Mouse (Mus musculus) megakaryocyte progenitor cell, adult 5-6 weeks (primary cell): ENCODE data around the gene Lmo2. TPM values are rescaled to one million over a fixed set of nuclear protein-coding genes. Genes with fewer than 3 reads are reported as not detected.

ENCODE experiments used
- total RNA-seq, 2 experiments: library from RNA; stranded (forward) in 1 of 2; stranded (reverse) in 1 of 2; fragments of 157-497, 149-512 nt in 1 of 2; fragments of 200-1000 nt in 1 of 2; gene quantifications; 2 replicates each; pipeline versions ENCODE4 v1.2.3 to v1.2.4; 2015 to 2017

The Lmo2 gene
- total RNA-seq, 2 experiments from 2014 or later = 226 to 476 TPM

Other genes with a start within 250 kb of the Lmo2 start
- gene Nat10, start 196.7 kb upstream of the Lmo2 start, total RNA-seq (2015) = 43.0 and 45.1 TPM in 2 replicates
- gene Nat10, start 196.7 kb upstream of the Lmo2 start, total RNA-seq (2017) = 63.1 and 66.3 TPM in 2 replicates
- gene Caprin1, start 160.3 kb upstream of the Lmo2 start, total RNA-seq (2015) = 402 and 462 TPM in 2 replicates
- gene Caprin1, start 160.3 kb upstream of the Lmo2 start, total RNA-seq (2017) = 443 and 535 TPM in 2 replicates
- 64.8 and 74.2 TPM in 2 replicates for gene Fbxo3, start 69.7 kb downstream of the Lmo2 start, total RNA-seq (2015)
- 61.5 and 70.9 TPM in 2 replicates for gene Fbxo3, start 69.7 kb downstream of the Lmo2 start, total RNA-seq (2017)
- 1.0 and 2.2 TPM in 2 replicates for gene 4931422A03Rik, start 70.4 kb downstream of the Lmo2 start, total RNA-seq (2015)
- gene 4931422A03Rik, start 70.4 kb downstream of the Lmo2 start, total RNA-seq (2017) = 0.17 TPM in 1 of 2 replicates, not detected in the other
- not detected in 2 replicates for gene Gm10912, start 107.8 kb downstream of the Lmo2 start, total RNA-seq (2015)
- gene Gm10912, start 107.8 kb downstream of the Lmo2 start, total RNA-seq (2017) = 0.04 and 0.24 TPM in 2 replicates
- gene Gm10799, start 110.6 kb downstream of the Lmo2 start, total RNA-seq (2015) = not detected in 2 replicates
- gene Gm10799, start 110.6 kb downstream of the Lmo2 start, total RNA-seq (2017) = not detected in 2 replicates
- 1.1 and 2.2 TPM in 2 replicates for gene Cd59b, start 111.9 kb downstream of the Lmo2 start, total RNA-seq (2015)
- gene Cd59b, start 111.9 kb downstream of the Lmo2 start, total RNA-seq (2017) = 0.62 and 4.1 TPM in 2 replicates
- 4.0 and 7.8 TPM in 2 replicates for gene Cd59a, start 137.8 kb downstream of the Lmo2 start, total RNA-seq (2015)
- 1.8 and 4.9 TPM in 2 replicates for gene Cd59a, start 137.8 kb downstream of the Lmo2 start, total RNA-seq (2017)
- gene A930018P22Rik, start 164.8 kb downstream of the Lmo2 start, total RNA-seq (2015) = not detected in 2 replicates
- gene A930018P22Rik, start 164.8 kb downstream of the Lmo2 start, total RNA-seq (2017) = not detected in 2 replicates